Mouse (Mus musculus) kidney, embryonic 16.5 days (tissue): Measurements from ENCODE around the gene Ubl5. TPM values are rescaled to one million over a fixed set of nuclear protein-coding genes. Genes with fewer than 3 reads are reported as not detected.
"Not testable (repeated sequence)": the region's sequence is repeated elsewhere in the genome, so short reads cannot be mapped to it uniquely, and the experiment has no call there.

Source experiments
- ATAC-seq: fragments of 200-750 bp; cut with Nextera tagmentation; 2 replicates; pipeline ENCODE4 v1.8.0; 2017; ENCODE audit warnings: moderate TSS enrichment; ENCODE audit not compliant: low FRiP score, low TSS enrichment
- H3K27ac ChIP-seq: fragments of 300-500 bp; sonication (generic); 2 replicates; pipeline ENCODE4 v1.5.1; 2014; ENCODE audit warnings: low read length
- H3K27me3 ChIP-seq: fragments of 300-500 bp; sonication (generic); 2 replicates; pipeline ENCODE4 v1.6.1; 2014; ENCODE audit warnings: low read length, control low read depth, mixed read lengths; ENCODE audit not compliant: insufficient read depth
- H3K36me3 ChIP-seq: fragments of 300-500 bp; sonication (generic); 2 replicates; pipeline ENCODE4 v1.6.1; 2014; ENCODE audit warnings: low read length, control low read depth, mixed read lengths; ENCODE audit not compliant: insufficient read depth
- H3K4me1 ChIP-seq: fragments of 300-500 bp; sonication (generic); 2 replicates; pipeline ENCODE4 v1.6.1; 2014; ENCODE audit warnings: low read length, control low read depth, mixed read lengths; ENCODE audit not compliant: insufficient read depth
- H3K4me2 ChIP-seq: fragments of 300-500 bp; sonication (generic); replicated peaks from 2 replicates; pipeline ENCODE4 v1.6.1; 2014; ENCODE audit warnings: low read depth, low read length
- H3K4me3 ChIP-seq: fragments of 300-500 bp; sonication (generic); 2 replicates; pipeline ENCODE4 v1.5.1; 2014; ENCODE audit warnings: mild to moderate bottlenecking, low read length
- H3K9ac ChIP-seq: fragments of 300-500 bp; sonication (generic); replicated peaks from 2 replicates; pipeline ENCODE4 v1.6.1; 2014; ENCODE audit warnings: low read length
- H3K9me3 ChIP-seq: fragments of 300-500 bp; sonication (generic); 2 replicates; pipeline ENCODE4 v1.6.1; 2016; ENCODE audit warnings: low read length, control low read depth
- WGBS: fragments of 180-500 bp; shearing (Covaris S2); extraction: QIAGEN DNeasy Blood & Tissue Kit; methylation state at CpG from one replicate; pipeline ENCODE4 v1.1.7; 2014; 5-methylcytosine and 5-hydroxymethylcytosine counted together
- polyA plus RNA-seq: library from polyadenylated mRNA; unstranded; fragments of >200 nt; fragmentation: Nextera tagmentation; extraction: Ambion mirVana; gene quantifications from 2 replicates; pipeline ENCODE4 v1.2.1, GENCODE M21; 2015

Gene Ubl5
- polyA plus RNA-seq, 1 experiment from 2014 or later, result 331 TPM

DNA sequence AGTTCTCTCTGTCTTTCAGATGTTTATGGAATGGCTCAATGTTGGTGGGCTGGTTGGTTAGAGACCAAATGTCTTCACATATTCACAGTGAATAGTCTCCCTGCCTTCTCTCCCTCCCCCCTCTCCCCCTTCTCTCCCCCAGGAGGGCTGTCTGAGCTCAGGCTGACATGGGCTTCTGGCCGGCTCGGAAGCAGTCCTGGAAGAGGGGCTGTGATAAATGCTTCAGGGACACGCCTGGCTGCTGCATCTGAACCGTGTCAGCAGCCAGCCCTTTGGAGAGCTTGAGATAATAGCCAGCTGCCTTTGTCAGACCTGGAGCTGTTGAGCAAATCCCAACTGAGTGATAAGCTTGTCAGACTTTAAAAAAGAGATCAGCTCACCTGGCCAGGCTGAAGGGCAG is 47.2 kb downstream of the Ubl5 start:
- Histone ChIP-seq H3K36me3 (no peaks in the 10 kb centered on the region), H3K9me3 (no peaks in the 10 kb centered on the region), H3K4me2 (no peak overlapping the region), H3K4me1 (peaks cover 13% of the 10 kb centered on the region; the same call in 1 of the 2 replicates), H3K27me3 (peaks cover 2% of the 10 kb centered on the region; the same call in 1 of the 2 replicates), H3K9ac (no peak overlapping the region), H3K27ac (no peak overlapping the region), H3K4me3 (no peak overlapping the region)
- 0% methylated on average over 4 of the region's 4 CpGs for WGBS
- peak; percentile 84 for ATAC-seq

DNA sequence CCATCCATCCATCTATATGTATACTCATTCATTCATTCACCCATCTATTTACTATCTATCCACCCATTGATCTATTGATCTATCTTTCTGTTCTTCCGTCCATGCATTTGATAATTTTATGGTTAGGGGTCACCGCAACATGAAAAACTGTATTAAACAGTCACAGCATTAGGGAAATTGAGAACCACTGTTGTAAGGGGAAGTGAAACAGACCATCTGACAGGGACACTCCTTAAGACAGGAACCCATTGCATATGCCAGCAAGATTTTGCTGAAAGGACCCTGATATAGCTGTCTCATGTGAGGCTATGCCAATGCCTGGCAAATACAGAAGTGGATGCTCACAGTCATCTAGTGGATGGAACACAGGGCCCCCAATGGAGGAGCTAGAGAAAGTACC is 47.8 kb downstream of the Ubl5 start:
- H3K4me3 ChIP-seq, H3K9me3 ChIP-seq, ATAC-seq, H3K27ac ChIP-seq, H3K36me3 ChIP-seq, H3K4me2 ChIP-seq, H3K9ac ChIP-seq, H3K27me3 ChIP-seq: not testable (repeated sequence)
- WGBS, result 86% methylated on average over 2 of the region's 2 CpGs
- peaks cover 15% of the 10 kb centered on the region; the same call in 1 of the 2 replicates for H3K4me1 ChIP-seq

DNA sequence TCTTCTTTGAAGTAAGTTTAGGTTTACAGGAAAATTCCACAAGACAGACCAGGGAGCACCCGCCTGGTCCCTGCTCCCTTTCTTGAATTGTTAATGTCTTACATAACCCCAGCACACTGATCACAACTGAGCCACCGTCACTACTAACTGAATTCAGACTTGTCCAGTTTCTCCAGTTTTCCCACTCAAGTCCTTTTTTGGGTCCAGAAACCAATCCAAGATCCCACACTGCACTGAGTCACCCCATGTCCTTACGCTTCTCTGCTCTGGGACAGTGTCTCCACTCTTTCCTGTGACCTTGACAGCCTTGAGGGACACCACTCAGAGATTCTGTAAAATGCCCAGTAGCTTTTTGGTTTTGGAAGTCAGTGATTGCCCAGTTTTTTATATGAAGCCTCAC is 50.2 kb downstream of the Ubl5 start:
- H3K9ac ChIP-seq, result no peak overlapping the region
- ATAC-seq, result no peak
- H3K4me2 ChIP-seq, result no peak overlapping the region
- no peak overlapping the region for H3K27ac ChIP-seq
- H3K4me3 ChIP-seq, result no peak overlapping the region
- 0 out of 2 replicates have a peak, but pooled peaks cover 3% of the 10 kb centered on the region for H3K9me3 ChIP-seq
- WGBS, result 86% methylated on average over 3 of the region's 3 CpGs
- H3K27me3 ChIP-seq, result peaks cover 13% of the 10 kb centered on the region
- H3K4me1 ChIP-seq, result peaks cover 15% of the 10 kb centered on the region; the same call in 1 of the 2 replicates
- H3K36me3 ChIP-seq, result no peaks in the 10 kb centered on the region

DNA sequence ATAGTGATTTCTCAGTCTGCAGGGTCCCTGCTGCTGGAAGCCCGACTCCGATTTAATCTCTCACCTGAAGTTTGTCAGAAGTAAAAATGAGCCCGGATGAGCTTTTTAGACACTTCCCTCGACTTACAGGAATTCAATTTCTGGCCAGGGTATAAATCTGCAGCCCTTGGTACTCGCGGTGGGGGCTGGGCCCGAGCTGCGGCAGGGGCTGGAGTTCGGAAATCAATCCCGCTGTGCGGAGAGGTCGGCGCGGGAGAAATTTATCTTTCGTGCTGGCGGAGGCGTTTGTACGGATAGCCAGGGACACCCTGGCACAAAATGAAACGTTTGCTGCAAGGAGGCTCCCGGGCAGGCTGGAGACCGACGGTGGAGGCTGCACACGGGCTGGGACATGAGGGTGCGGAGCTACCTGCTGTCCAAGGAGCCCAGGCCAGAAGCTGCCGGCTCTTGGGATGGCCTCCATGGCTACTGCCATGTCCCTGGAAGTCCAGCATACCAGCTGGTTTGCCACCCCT is 52.1 kb downstream of the Ubl5 start:
- Histone ChIP-seq H3K36me3 (no peaks in the 10 kb centered on the region), H3K9ac (peak overlapping the region; percentile 59)
- ATAC-seq, result no peak

DNA sequence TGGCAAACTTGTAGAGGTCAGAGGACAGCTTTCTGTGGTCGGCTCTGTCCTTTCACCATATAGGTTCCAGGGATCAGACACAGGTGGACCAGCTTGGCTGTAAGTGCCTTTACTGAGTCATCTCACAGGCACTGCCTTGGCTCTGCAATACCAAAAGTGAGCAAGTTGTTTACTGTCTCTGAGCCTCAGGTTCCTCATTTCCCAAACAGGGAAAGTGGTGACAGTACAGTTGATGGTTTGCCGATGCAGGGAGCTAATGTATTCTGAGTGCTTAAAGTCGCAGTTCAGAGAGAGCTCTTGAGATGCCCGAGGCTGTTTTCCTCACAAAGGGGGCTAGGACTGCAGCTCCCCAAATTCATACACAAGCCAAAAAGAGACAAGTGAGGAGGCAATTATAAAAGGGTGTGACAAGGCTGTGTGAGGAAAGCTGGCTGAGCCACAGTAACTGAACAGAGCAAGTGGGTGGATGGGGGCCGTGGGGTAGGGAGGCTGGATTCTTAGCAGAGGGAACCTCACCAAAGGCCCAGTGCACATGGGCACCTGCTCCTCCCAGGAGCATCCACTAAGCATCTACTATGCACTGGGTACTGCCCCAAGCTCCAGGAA is 53.5 kb downstream of the Ubl5 start:
- Histone ChIP-seq H3K4me2 (no peak overlapping the region), H3K4me3 (no peak overlapping the region), H3K27ac (no peak overlapping the region), H3K9me3 (0 out of 2 replicates have a peak, but pooled peaks cover 6% of the 10 kb centered on the region), H3K4me1 (peaks cover 8% of the 10 kb centered on the region; the same call in 1 of the 2 replicates), H3K9ac (no peak overlapping the region), H3K36me3 (no peaks in the 10 kb centered on the region), H3K27me3 (peaks cover 13% of the 10 kb centered on the region)
- no peak for ATAC-seq
- WGBS, result 80% methylated on average over 5 of the region's 5 CpGs

More for the DNA sequence above, 52.1 kb downstream of the Ubl5 start:
- H3K27me3 ChIP-seq, result peaks cover 13% of the 10 kb centered on the region
- peak overlapping the region; percentile 60 for H3K4me2 ChIP-seq
- no peak overlapping the region for H3K27ac ChIP-seq
- H3K4me3 ChIP-seq, result peak overlapping the region; percentile 41
- 3% methylated on average over 25 of the region's 25 CpGs for WGBS
- peaks cover 11% of the 10 kb centered on the region; the same call in 1 of the 2 replicates for H3K4me1 ChIP-seq
- 0 out of 2 replicates have a peak, but pooled peaks cover 3% of the 10 kb centered on the region for H3K9me3 ChIP-seq

Other genes starting within 250 kb of the Ubl5 start
- gene Zfp26, start 182.7 kb upstream of the Ubl5 start, polyA plus RNA-seq, result 20.1 and 20.8 TPM in 2 replicates
- gene Zfp426, start 150.1 kb upstream of the Ubl5 start, polyA plus RNA-seq, result 23.1 and 26.7 TPM in 2 replicates
- gene Zfp266, start 121.5 kb upstream of the Ubl5 start, polyA plus RNA-seq, result 98.3 and 108 TPM in 2 replicates
- 17.5 and 18.3 TPM in 2 replicates for gene Zfp846, start 61.6 kb upstream of the Ubl5 start, polyA plus RNA-seq
- gene Fbxl12, start 1.9 kb downstream of the Ubl5 start, polyA plus RNA-seq, result 20.5 and 24.5 TPM in 2 replicates
- 55.8 and 61.2 TPM in 2 replicates for gene Pin1, start 9.2 kb downstream of the Ubl5 start, polyA plus RNA-seq
- 6.5 and 6.6 TPM in 2 replicates for gene Olfm2, start 103.5 kb downstream of the Ubl5 start, polyA plus RNA-seq
- 2.5 TPM in 2 replicates for gene Col5a3, start 172.2 kb downstream of the Ubl5 start, polyA plus RNA-seq
- gene Rdh8, start 175.6 kb downstream of the Ubl5 start, polyA plus RNA-seq, result not detected in 2 replicates
- 18.8 and 20.1 TPM in 2 replicates for gene A230050P20Rik, start 225.8 kb downstream of the Ubl5 start, polyA plus RNA-seq
- 2.9 and 3.6 TPM in 2 replicates for gene Angptl6, start 236.8 kb downstream of the Ubl5 start, polyA plus RNA-seq
- 94.3 and 95.3 TPM in 2 replicates for gene Ppan, start 245.3 kb downstream of the Ubl5 start, polyA plus RNA-seq